Mouse (Mus musculus) left cerebral cortex, adult 8-10 months (tissue): ENCODE measurements around the gene Slc25a39. TPM values are rescaled to one million over a fixed set of nuclear protein-coding genes. Genes with fewer than 3 reads are reported as not detected.
"Not testable (repeated sequence)": the region's sequence is repeated elsewhere in the genome, so short reads cannot be mapped to it uniquely, and the experiment has no call there.

Experiments
- DNase-seq, 2 experiments: peaks; one replicate each; pipeline ENCODE4 v3.0.0; 2022; ENCODE audit warnings: low spot score in 2 of 2
- total RNA-seq, 4 experiments: library from RNA; stranded (reverse); gene quantifications; 2 replicates each; pipeline ENCODE4 v1.2.4; 2022

The Slc25a39 gene
- total RNA-seq, 4 experiments from 2014 or later: 64.1 to 75.4 (median 68.9) TPM

DNA sequence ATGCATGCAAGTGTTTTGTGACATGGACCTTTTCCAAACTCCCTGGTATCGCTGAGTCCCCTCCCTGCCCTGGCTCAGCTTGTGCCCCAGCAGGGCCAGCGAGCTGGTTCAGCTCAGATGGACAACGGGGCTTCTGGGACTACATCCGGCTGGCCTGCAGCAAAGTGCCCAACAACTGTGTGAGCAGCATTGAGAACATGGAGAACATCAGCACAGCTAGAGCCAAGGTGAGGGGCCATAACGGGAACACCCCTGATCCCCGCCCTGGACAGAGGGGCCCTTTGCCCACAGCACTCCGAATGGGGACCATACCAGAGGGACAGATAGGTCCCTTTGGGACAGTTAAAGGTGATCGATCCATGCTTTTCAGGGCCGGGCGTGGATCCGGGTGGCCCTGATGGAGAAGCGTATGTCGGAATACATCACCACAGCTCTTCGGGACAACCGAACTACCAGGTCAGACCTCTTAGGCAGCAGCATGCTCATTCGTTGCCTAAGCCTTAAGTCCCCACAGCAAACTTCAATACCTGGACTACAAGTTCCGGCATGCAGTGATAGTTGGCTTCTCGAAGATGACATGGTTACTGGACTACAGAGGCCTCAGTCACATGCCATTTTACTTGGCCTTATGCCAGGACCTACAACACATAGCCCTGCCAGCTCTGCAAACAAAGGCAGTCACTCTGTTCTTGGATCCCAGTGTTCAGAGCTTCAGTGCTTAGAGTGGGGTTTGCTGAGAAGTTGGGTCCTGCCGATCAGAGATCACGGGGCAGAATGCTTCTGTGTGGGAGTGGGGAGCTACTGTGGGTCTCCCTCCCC lies 9.5 kb downstream of the Slc25a39 start:
- peak in 1 of 2 experiments; percentile 27 for DNase-seq

DNA sequence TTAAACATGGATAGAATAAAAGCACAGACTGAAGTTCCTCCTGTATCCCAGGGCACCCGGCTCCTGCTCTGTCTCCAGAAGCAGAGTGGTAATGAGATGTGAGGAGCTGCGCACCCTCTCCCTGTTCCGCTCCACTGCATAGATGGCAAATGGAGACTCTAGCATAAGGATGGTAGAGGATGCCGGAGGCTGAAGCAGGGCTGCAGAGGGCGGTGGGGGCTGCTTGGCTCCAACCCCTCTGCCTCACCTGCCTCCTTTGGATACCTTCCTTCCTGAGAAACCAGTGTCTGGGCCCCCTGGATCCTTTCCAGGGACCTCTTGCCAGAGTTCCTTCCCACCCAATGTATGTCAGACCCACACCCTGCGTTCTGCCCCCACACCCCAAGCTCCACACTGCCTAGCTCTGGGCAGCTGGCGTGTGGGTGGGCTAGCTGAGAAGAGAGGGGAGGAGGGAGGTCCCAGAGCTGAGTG lies 11.0 kb downstream of the Slc25a39 start:
- DNase-seq: peak; percentile 23 to 78

DNA sequence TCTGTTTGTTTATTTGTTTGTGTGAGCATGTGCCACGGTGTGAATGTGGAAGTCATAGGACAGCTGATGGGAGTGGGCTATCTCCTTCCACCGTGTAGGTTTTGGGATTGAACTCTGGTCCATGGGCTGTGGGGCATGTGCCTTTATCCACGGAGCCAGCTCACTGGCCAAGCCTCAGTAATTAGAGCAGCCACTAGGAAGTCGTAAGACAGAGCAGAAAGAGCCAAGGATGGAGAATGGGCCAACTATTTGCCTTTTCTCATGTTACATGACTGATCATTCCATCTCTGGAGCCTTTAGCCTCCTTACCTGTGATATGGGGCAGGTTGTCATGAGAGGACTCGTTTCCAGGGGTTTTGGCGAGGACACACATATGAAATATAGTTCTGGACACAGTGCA lies 11.5 kb downstream of the Slc25a39 start:
- DNase-seq: peak in 1 of 2 experiments; percentile 5

DNA sequence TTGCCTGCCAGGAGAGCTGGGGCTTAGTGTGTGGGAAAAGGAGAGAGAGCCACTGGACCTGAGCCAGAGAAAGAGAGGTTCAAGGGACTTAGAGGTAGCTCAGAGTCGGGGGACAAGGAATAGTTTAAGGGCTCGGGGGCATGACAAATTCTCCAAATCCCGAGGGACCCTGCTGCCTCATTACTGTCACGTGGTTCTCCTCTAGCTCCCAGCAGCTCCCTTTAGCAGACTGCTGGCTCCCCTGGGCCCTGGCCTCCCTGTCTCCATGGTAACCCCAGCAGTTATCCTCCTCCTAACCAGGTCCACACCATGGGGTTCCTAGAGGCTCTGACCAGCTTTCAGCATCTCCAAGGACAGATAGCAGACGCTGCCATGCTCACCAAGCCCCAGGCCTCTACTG lies 12.5 kb downstream of the Slc25a39 start:
- peak in 1 of 2 experiments; percentile 9 for DNase-seq

DNA sequence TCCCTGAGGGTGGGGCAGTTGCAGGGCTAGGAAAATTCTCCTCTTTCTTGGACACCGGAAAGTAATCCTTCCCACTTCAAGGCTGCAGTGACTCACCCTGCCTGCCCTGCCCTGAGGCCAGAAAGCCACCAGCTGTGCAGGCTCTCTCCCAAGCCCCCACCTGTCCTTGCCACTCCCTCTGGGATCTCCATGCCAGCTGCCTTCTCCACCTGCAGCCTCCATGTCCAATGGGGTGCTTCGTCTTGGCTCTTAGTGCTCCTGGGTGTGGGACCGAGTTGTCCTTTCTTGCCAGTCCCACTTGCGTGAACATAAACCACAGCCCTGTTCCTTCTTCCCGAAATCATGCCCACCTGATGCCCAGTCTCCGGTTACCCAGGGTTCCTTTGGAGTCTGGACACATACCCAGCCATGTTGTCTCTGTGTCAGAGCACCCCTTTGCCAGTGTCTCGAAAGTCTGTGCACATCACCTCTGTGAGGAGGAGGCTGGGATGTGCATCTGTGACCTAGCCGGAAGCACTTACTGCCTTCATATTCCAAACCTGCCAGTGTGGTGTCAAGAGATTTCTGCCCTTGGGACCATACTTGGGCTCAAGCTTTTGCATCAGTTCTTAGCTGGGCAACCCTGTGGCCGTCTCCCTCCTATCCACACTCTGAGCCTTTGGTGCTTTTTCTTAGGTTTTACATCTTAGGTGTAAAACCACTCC lies 13.2 kb downstream of the Slc25a39 start:
- DNase-seq: peak in 1 of 2 experiments; percentile 8

DNA sequence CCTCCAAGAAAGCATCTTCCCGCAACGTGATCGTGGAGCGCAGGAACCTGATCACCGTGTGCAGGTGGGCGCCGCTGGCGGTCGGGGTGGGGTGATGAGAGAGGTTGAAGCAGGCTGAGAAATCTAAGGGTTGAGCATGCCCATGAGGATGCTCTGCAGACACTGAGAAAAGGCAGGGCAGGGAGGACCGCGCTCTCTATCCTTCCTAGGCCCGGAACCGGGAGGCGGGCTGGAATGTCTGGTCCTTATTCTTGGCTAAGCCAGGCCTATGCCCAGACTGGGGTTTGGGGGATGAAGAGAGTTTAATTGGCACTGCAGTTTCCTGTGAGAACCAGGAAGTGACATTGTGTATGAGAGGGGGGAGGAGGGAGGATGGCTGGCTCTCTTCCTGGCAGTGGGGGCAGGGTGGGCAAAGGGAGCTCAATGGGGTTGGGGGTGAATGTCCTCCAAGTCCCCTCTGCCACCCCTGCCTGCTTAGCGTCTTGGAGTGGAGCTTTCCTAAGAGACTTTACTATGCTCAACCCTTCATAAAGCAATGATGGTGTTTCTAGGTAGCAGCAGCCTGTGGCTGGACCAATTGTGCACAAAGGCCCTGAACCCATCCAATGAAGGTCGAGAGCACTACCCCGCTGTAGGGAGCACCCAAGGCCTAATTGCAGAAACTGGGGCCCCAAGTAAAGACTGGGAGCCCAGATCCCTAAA lies 13.9 kb downstream of the Slc25a39 start:
- DNase-seq: peak in 1 of 2 experiments; percentile 33

DNA sequence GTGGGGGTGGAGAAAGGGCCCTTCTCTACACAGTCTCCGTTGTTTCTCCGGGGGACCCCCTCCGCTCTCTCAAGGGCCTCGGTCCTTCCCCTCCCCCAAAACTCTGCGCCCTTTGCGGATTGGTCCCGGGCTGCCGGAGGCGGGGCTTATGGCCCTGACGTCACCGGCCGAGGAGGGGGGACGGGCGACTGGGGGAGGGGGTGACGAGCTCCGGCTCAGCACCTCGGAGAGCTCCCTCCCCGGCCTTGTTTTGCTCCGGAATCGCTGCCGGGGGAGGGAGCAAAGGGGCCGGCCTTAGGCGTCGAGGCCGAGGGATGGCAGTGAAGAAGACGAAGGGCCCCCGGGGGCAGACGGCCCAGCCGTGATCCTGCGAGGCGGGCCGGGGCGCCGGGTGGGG lies 14.5 kb downstream of the Slc25a39 start, which contains the start of gene Rundc3a:
Gene Rundc3a, plus strand, starts transcription at position 166 of the 397 bp plus-strand sequence.
- DNase-seq: peak; percentile 82 to 94

DNA sequence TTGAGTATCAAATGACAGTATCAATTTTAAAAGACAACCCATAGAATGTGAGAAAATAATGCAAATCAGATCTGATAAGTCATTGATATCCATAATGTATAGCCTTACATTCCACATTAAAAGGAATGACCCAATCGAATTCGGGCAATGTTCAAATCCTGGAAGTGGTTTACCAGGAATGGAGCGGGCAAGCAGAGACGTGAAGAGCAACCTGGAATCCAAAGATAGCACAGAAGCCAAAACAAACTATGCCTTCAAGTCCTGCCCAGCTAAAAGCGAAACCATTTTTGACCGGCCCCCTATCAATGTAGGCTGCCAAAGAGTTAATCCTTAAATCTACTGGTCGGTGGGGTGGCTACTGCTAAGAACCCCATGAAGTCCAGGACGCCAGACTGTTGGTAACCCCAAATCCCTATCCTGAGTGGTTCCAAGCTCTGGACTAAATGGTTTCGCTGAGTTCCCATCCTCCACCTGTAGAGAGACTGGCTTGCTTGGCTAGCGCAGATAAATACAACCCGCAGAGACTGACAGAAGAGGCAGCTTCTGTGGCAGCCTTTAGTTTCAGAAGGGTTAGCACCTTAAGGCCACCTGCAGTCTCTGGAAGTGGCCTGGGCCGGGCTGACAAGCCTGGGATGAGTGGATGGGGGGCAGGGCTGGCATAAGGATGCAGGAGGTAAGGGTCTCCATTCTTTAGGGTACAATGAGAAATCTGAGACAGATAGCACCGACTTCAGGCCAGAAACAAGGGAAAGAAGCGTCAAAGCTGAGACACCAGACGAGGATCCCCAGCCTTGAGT lies 15.1 kb downstream of the Slc25a39 start:
- DNase-seq: no peak

DNA sequence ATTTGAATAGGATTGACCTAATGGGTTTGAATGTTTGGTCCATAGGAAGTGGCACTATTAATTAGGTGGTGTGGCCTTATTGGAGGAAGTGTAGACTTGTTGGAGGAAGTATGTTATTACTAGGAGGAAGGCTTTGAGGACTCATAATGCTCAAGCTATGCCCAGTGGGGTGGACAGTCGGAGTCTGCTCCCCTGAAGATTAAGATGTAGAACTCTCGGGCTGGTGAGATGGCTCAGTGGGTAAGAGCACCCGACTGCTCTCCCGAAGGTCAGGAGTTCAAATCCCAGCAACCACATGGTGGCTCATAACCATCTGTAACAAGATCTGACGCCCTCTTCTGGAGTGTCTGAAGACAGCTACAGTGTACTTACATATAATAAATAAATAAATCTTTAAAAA lies 18.3 kb downstream of the Slc25a39 start:
- DNase-seq: not testable (repeated sequence)

DNA sequence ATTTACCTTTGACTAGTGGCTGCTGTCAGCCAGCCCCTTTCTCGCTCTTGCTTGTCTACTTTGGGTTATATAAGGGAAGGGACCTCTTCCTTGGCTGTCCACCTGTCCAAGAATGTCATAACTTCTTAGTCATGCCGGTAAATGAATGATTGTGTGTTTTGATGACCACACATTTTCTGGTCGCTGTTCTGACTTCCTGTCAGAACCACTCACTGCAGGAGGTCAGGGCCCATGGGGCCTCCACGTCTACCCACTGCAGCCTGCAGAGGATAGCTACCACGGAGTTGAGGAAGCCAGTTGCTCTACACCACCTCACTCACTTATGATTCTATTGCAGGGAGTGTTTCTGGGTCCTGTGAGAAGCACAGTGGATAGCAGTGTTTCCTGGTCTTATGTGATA lies 21.6 kb downstream of the Slc25a39 start:
- DNase-seq: no peak

DNA sequence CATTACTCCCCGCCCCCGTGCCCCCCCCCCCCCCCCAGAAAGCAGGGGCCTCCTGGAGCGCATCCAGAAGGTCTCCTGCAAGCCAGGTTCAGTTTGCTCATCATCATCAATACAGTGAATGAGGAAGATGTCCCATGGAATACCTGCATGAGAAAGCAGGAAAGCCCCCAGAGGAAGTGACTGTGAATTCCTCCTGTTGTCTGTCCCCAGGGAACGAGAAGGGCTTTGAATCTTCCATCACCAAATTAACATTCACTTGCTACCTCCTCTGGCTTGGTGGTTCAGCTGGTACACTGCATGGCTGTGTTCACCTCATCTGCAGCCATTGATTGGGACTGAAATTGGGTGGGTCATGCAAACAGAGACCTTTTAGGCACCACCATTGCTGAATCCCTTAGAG lies 22.7 kb downstream of the Slc25a39 start:
- DNase-seq: no peak

DNA sequence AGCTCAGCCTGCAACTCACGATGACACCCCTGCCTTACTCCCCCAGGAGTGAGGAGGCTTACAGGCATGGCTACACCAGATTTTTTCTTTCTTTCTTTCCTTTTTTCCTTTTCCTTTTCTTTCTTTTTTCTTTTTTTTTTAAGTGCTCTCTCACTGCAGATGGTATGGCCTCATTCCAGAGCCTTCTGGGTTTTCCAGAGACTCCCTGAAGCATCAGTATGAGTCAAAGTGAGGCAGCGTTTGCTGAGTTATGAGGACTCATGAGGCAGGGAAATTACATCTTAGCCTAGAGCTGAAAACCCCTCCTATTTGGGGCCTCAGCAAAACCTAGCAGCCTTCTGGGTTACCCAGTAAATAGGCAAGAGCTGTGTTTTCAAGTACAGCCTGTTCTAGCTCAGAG lies 23.3 kb downstream of the Slc25a39 start:
- no peak for DNase-seq

DNA sequence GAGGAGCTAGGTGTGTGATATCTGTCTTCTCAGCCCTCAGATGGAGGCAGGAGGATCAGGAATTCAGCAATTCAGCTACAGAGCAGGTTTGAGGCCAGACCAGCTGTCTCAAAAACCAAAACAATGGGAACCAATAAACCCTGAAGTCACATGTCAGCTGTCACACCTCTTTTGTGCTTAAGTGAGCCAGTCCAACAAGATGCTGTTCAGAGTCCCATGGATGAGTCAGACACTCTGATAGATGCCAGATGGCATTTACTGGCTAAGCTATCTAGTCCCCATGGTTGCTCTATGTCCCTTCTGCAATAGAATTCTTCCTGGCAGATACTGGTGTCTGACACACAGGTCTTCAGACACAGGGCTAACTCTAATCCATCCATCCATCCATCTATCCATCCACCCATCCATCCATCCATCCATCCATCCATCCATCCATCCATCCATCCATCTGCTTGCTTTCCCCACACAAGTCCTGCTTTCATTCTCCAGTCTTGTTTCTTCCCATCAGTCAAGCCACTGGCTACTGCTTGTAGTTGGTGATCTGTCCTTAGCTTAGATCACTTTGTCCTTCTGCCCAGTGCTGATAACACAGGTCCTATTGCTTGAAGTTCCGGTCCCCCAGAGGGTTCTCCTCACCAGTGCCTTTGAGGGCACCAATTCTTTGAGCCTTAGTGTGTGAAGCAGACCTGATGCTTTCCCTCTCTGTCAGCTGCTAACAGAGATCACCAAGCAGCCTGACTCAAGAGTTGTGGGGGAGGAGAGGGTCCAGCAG lies 24.2 kb downstream of the Slc25a39 start:
- no peak for DNase-seq

DNA sequence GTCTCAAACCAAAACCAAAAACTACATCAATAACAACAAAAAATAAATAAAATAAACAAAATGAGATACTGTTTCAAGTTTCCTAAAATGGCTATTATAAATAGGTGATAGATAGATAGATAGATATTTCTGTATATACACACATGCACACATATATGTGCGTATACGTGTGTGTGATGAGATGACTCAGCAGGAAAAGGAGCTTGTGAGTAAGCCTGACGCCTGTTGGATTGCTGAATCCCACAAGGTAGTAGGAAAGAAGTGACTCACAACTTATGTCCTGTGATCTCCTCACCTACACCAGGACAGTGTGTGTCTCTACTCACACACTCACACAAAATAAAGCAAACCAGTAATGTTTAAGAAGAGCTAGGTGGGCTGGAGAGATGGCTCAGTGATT lies 25.0 kb downstream of the Slc25a39 start:
- DNase-seq: no peak

DNA sequence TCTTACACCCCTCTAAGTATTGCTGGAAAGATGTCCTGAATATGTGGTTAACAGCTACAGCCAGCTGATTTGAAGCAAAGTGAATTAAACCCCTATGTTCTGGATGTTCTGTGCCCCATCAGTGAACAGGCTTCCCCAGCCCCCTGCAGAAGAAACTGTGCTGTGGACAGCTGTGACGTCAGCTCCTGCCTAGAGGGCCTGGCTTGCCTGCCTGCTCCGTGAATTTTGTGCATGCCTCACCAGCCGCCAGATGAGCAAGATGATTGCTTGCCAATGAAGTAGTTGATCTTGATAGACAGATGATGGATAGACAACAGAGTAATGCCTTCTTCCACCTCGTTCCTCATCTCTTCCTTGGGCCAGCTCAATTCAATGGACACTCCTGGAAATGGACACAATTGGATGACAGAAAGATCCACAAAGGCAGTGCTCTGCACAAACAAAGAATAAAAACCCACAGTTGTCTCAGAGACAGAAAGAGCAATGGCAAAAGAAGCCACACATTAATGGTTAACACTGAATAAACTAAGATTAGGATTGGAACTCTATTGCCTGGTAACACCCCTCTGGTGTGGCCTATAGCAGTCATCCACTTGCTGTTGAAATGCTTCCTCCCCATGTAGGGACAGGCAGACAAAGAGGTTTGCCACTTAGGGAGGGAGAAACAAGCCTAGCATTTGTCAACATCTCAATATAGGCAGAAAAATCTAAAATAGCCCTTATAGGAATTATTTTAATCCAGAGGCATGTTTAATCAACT lies 26.2 kb downstream of the Slc25a39 start:
- no peak for DNase-seq

DNA sequence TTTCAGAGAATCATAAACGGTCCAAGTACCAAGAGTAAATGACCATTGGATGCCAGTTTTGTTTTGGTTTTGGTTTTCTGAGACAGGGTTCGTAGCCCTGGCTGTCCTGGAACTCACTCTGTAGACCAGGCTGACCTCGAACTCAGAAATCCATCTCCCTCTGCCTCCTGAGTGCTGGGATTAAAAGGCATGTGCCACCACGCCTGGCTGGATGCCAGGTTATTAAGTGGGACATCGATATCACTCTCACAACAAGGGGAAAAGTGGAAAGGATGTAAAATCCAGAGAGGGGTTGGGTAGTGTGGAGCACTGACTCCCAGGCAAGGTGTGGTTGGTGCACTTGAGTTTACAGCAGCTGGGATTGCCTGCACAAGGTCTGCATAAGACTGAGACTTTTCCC lies 27.7 kb downstream of the Slc25a39 start:
- no peak for DNase-seq

DNA sequence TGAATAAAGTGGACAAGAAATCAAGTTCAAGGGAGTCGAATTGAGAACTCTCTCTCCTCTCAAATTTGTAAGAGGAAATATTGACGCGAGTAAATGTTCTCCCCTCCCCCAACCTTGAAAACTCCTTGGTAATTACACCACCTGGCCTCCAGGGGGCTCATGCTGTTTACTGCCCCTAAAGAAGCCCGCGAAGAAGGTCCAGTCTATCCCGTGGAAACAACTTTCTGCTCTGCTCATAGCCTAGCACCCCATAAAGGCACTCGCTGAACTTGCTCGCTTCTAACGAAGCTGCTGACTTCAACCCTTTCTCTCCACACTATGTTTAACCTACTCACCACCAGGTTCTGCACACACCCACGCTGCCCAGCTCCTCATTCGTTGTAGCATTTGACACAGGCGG lies 30.6 kb downstream of the Slc25a39 start:
- DNase-seq: no peak

DNA sequence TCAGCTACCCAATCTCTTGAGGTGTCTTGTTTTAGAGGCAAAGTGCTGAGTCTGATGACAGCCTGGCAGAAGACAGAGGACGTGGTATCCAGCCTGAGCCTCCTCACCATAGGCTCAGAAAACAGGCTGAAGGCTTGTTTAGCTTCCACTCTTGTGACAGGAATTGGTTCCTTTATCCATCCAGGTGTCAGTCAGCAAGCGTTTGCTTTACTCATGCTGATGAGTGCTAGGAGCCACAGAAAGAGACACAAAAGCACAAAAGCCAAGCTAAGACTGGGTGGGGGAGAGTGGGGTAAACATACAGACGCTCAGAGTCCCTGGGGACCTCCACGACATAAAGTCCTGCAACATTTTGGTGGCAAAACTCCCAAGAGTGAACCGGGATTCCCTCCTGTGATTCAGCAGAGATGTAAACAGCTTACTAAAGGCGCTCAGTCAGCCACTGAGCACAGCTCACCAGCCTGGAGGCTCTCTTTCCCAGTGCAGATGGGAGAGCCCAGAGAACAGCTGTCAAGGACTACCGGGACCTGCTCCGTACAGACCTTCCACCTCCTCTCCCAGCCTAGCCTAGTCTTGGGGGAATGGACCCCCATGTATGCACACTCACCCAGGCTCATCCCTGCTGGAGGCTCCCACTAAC lies 31.4 kb downstream of the Slc25a39 start:
- DNase-seq: no peak
